Mouse (Mus musculus) lung, adult 18-20 months (tissue): ENCODE measurements around the gene Tmem178.
A peak's percentile ranks its signal among the peaks of the same experiment; 100 is the strongest.

Experiments
- DNase-seq, 2 experiments: peaks; one replicate each; pipeline ENCODE4 v3.0.0; 2022; ENCODE audit warnings: mixed read lengths in 2 of 2

Gene Tmem178

DNA sequence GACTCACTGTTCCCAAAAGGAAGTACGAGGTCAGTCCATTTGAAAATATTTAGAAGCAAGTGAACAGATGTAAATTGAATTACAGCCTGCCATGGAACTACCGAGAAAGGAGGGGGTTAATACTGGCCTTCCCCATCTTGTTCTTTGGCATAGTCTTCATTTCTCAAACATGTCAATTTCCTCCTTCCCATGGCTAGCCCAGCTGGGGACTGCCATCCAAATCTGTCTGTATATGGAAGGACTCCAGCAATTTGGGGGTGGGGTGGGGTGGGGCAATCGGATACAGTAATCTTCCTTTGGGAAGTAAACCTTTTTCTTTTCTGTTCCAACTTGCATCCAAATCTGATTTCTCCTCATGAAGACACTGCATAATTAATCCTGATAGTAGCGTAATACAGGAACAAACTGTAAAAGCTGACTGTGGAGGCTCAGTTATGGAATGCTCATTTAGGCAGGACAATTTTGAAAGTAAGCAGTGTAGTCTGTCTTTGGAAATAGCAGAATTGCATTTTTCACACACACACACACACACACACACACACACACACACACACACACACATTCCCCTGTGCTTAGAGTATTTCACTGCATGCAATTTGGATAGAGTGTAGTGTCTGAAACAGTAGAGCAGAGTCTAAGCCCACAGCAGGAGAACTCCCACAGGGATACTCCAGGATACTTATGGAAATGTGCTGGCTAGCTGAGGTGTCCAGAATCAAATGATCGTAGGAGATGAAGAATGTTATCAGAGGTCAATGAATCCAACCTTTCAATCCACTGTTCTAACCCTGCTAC lies 1.9 kb downstream of the Tmem178 start:
- DNase-seq: no peak

DNA sequence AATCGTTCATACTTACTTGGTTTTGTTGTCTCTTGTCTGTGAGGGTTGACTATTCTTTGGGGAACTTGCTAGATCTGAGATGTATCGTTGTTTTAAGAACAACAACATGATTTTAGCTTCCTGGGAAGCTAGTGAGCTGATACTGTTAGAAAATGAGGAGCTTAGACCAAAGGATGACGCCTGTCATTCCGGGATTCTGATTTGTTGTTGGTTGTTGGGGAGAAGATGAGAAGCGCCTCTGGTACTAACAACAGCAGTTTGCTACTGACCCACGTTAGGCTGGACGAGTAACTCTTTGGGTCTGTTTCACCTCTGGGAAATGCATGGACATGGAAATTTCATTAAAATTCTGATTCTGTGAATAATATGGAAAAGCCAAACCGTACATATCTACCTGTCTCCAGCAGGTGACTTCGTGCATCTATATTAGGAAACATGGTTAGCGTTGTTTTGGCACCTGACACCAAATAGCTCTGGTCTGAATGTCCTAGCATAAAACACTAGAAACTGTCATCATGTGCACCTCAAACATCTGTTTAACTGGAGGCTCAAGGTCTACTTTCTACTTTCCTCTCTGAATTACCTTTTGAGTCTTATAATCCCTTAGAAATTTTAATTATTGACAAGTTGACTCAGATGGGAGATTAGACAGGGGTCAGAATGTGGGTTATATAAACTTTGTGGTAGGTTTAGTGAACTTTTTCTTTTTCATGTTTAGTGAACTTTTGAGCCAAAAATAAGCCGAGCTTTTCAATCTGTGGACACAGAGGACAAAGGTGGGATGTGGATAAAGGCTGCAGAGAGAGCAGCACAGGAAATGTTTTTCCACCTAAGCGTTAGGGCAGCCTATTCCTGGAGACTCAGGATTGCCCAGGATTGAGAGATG lies 2.9 kb downstream of the Tmem178 start:
- no peak for DNase-seq

DNA sequence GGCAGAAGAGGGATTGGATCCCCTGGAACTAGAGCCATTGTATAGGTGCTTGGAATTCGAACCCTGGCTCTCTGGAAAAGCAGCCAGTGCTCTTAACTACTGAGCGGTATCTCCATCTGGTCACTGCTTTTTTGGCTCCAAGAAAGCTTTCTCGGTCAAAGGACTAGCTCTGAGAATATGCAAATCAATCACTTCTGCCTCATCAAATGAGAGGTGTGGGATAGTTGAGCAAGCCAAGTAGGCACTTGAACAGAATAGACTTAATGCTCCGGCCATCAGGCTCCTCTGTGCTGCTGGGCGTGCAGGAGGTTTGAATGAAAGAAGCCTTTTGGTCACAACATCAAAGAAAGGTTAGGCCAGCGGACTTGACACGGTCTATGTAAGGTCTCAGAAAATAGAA lies 5.0 kb downstream of the Tmem178 start:
- DNase-seq: no peak

DNA sequence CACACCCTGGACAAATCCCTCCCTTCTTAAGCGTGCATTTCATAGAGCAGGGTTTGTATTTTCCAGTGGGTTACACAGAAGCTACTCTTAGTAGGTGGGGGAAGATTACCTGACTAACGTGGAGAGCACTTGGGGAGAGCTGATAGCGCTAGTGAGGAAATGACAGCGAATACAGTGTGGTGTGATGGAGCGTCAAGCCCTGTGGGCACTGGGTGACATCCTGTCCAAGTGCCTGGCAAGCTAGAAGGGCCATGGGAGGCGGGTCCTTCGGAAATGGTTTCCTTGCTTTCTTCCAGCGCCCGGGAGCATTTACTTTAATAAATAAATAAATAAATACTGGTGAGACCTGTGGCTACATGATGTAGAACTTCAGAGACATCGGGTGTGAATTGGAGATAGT lies 5.5 kb downstream of the Tmem178 start:
- DNase-seq: no peak

DNA sequence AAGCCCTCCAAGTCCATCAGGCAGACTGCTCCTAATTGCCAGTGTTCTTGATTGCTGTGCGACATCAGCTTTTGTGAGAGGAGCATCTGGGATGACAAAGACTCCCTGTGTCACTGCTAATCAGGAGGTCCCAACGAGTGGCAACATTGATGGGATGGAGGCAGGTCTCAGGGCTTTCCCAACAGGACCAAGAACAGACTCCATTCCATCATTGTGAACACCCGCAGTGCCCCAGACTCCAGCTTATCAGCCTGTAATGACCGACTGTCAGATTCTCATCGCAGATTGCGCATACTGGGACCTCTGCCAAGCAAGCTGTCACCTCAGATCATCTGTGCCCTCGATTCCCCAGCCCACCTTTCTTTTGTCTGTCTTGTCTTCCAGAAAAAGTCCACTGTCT lies 7.9 kb downstream of the Tmem178 start:
- no peak for DNase-seq

DNA sequence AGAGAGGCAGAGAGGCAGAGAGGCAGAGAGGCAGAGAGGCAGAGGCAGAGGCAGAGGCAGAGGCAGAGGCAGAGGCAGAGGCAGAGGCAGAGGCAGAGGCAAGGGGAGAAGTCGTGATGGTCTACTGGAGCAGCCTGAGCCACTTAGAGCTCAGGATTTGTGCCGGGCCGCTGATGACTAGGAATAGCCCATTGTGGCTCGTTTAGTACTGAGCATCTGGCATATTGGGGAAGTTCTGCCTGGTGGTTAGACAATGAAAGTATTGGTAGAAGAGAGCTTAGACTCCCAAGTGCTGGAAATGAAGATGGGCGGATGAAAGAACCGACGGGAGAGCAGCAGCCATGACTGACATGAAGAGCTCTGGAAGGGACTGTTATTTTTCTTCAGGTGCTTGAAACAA lies 11.0 kb downstream of the Tmem178 start:
- DNase-seq: no peak

DNA sequence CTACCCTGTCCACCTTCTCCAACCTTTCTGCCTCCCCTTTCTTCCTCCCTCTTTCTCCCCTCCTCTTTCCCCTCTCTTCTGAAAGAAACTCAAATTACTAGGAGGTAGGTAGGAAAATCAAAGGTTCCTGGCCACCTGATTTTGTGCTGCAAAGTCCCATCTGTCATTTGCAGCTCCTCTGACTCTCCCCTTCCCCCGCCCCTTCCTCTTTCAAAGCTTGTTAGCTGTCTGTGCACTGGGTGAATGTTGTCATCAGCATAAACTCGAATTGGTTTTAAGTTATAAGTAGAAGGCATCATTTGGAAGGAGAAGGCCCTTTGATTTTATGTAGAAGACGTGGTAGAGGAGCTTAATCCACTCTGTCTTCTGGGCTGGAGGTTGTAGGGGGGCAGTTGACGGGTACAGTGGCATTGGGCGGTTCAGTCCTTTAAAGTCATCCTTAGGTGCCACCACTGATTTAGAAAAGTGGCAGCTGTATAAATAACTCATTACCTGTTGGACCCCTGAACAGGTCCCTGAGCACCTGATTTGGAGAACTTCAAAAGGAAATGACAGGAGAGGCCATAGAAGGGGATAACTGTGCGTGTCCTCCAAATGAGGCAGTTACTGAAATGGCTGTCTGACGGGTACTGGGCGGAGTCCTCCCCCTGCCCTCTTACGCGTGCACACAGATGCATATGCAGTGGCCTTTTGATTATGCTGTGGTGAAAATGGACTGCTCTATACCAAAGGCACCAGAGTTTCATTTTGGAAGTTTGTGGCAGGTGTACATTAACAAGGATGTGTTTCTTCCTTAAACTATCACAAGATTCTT lies 11.8 kb downstream of the Tmem178 start:
- no peak for DNase-seq

DNA sequence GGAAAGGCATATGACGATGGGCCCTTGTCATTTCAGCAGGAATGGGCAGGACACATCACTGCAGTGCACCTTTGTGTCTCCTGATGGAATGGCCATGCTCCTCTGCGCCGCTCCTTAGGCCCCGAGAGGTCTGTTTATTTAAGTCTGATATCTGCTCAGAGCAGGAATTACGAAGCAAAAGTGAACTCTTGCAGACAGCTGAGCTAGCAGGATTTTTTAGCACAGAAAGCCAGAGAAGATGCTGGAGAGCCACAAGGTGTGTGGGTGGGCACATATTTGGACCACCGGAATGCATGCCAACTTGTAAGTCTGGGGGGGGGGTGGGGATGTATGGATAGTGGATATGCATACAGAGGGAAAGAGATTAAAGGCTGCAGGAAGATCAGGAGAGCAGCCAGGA lies 13.9 kb downstream of the Tmem178 start:
- no peak for DNase-seq

DNA sequence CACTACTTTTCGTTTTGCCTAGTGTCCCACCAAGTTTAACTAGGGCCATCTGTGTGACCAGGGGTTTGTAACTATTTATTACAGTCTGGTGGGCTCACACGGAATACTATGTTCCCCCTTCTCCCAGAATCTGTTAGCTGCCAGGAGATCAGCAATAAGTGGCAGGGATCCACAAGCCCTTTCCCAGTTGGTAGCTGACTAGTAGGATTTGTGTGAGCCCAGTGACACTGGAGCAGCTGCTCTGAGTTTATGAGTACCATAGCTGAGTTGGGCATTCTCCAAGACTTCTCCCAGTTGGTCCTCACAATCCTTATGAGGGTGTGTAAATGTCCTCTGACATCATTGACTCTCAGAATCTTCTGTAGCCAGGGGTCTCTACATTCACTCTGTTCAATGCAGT lies 15.4 kb downstream of the Tmem178 start:
- no peak for DNase-seq

DNA sequence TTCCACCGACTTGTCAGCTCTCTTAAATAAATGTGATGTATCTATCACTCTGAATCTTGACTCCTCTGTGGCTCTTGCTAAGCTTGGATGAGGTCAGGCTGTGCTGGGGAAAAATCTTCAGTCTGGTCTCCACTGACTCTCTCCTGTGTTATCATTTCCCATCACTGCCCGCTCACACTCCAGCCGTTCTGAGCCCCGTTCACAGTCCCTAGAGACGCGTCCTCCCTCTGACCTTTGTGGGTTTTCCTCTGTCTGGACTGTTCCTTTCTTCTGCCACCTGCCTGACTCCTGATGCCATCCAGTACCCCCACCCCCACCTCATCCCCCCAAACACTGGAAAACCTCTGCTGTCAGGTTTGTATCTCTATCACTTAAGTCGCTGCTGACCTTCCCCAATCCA lies 23.0 kb downstream of the Tmem178 start:
- DNase-seq: no peak

DNA sequence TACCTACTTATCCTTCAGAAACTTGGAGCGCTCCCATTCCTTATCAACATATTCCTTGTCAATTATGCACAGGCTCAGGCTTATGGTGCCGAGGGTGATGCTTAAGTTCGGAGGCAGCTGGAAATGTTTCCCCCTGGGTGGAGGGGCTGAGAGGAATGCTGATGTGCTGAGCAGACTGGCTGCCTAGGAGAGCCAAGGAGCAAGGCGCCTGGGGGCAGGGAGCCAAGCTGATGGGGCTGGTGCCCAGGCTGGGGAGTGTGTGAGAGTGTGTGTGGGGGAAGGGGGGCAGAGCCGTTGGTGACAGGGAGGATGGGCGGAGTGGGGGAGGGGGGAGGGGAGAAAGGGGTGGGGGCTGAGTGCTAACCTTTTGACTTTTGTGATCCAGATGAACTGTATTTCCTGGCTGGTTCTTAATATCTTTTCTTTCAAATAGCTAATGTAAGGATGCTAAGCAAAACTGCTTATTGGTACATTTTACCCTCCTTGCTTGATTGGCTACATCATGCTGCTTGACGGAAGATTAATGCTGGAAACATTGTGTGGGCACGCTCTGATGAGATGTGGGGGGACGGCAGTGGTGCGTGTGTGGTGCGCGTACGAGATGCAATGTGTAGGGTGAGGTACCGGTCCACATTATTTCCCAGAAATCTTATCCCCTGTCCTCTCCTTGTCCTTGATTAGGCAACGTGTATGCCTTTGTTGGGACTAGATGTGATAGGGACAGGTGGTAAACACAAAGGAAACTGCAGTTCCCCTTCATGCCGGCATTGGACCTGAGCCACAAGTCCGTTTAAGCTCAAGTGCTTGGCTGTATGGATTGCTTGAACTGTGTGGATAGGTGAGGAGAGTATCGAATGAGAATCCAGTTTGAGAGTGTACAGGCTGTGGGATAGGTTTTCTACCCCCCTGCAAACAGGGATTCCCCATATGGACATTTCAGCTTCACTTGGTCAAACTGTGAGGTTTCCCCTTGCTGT lies 25.5 kb downstream of the Tmem178 start:
- DNase-seq: peak in 1 of 2 experiments; percentile 20

DNA sequence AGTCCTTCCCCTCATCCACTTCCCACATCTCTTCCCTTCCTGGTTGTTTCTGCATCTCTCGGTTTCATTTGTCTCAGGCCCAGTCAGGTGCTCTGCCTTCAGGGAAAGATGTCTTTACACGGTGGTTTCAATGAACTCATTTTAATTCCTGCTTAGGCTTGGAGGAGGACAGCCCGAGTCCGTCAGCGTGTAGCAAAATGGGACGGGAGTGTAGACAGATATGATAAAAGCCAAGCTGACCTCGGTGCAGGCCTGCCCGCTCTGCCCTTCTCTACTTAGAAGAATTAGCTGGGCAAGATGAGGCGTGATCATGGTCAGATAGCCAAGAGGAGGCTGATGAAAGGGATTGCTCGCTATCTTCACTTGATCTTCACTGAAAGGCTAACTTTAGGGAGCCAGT lies 26.3 kb downstream of the Tmem178 start:
- DNase-seq: no peak

DNA sequence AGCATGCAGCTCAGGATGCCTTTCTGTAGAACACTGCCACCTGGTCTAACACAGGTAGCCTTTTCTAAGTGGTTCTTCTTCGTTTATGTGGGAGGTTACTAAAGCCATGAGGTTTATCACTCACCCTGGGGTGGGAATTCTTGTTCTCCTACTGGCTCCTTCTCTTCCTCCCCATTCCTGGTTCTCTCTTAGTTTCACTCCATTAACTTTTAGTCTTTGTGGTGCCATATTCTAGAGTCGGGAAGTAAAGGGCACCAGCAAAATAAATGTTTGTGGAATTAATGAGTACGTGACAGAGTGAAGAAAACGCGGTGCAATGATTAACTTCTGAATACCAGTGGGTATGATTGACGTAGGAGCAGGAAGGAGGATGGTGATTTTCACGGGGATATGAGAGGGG lies 28.5 kb downstream of the Tmem178 start:
- no peak for DNase-seq

DNA sequence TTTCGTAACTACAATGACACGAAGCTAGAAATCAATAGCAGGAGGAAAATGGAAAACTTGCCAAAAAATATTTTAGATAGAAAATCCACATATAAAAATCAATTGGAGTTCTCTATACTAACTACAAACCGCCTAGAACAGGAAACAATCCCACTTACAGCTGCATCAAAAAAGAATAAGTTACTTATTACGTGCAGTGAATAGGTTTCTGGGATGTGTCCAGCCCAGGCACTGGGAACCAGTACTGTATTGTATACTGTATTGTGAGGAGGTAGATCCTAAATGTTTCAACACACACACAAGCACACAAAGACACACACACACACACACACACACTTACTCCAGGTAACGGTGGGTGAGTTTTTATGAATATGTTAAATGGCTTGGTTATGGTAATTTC lies 32.8 kb downstream of the Tmem178 start:
- no peak for DNase-seq

DNA sequence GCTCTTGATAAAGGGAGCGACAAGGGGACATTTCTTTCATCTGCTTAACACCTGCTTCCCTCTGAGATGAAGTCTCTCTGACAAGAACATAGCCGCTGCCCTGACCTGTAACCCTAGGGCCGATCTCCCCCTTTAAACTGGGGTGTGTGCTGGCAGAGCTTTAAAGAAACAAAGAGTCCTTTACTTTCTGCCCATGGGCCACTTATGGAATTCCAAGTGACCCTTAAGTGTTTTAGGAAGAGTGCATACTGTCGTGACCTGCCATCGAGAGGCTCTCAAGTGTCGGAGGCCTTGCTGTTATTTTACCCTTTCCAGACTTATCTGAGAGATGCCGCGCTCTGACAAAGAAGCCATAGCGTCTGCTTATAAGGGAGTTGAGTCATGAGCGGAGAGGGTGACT lies 35.7 kb downstream of the Tmem178 start:
- DNase-seq: peak; percentile 32 to 48

DNA sequence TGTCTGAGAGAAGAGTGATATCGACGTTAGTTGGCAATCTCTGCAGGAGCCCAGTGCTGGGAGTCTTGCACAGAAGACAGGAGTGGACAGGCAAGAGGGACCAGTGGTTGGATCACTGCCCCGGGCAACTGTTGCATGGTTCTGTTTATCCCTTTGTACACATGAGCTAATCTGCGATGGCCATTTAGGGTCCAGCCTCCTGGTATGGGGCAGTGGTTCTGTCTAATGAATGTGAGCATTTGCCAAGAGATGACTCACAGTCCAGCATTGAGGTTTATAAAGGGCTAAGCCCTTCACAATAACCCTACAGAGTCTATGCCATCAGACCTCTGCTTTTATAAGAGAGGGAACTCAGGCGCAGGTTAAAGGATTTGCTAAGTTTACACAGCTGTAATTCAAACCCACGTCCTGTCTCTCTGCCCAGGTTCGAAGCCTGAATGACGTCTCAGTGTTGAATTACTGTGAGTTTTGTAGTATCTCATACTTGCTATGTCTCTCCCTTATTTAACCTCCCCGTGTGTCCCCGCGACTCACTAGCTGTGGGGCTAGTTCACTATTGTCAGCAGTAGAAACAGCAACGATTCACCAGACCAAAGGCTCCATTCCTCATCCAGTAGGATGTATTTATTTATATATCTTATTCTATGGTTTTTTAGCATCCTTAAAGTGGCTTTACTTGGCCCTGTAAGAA lies 37.4 kb downstream of the Tmem178 start:
- DNase-seq: no peak

DNA sequence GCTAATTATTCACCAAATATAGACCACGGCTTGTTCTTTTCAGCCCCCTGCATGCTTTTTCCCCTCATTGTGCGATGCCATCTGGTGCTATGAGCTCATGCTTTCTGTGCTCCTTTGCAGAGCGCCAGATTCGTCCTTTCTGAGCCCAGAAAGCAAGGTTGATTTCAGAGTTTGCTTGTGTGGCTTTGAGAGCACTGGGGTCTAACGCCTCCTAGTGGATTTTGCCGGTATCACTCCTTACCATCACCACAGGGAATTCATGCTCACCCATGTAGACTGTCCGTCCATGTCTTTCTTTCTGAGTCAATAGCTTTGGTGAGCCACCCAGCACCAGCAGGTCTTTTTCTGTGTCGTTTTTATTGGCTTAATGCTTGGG lies 38.0 kb downstream of the Tmem178 start:
- DNase-seq: peak; percentile 56 to 73

DNA sequence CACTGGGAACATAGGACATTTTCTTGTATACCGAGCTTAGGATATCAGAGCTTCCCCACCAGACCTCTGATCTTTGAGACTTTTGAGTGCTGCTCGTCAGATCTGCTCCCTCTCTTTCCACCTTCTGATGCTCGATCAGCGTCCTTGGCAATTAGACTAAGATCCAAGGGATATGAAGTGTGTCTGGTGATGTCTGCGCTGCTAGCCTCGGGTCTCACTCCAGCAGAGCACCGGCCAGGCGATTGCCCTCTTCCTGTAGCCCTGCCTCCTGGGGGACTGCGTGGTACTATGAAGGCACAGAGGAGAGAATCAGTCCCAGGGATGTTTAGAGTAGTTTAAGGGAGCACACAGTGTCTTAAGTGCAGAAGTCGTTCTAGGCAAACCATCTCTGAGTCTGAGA lies 38.5 kb downstream of the Tmem178 start:
- no peak for DNase-seq

DNA sequence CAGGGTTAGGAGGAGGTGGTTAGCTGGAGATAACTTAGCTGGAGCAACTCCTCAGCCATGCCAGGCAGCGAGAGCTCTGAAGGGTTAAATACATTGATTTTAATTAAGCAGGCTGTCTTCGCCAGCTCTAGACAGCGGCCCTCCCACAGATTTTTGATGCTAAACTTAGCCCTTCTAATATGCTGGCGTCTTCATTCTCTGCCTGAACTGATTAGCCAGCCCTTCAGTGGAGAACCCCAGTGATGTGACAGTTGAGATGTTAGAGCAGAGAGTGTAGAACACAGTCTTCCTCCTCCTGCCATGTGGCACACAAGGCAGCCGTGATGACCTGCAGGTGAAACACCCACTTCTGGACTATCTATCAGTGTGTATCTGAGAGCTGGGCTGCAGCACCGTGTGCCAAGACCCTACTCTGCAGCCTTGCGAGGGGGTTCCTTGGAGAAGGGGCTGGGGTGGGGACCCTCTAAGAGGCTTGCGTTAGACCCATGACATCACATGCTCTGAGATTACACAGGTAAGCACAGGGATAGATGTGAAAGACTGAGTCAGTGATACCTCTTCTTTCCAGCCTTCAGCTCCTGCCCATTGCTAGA lies 47.2 kb downstream of the Tmem178 start:
- DNase-seq: no peak

DNA sequence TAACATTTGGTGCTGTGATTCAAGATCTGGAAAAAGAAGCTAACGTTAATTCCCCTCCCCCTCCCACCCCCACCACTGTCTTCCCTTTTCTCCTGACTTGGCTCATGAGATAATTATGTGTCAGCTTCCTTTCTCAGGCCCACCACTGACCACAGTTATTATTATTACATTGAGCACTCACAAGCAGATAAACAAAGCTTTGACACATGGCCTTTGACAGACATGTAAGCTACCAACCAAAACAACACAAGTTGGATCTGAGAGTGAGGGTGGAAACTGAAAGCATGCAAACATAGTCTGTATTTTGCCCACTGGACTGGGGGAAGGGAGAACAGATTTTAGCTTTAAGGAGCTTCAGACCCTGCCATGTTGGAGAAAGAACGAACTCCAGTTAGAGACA lies 52.8 kb downstream of the Tmem178 start:
- DNase-seq: no peak

DNA sequence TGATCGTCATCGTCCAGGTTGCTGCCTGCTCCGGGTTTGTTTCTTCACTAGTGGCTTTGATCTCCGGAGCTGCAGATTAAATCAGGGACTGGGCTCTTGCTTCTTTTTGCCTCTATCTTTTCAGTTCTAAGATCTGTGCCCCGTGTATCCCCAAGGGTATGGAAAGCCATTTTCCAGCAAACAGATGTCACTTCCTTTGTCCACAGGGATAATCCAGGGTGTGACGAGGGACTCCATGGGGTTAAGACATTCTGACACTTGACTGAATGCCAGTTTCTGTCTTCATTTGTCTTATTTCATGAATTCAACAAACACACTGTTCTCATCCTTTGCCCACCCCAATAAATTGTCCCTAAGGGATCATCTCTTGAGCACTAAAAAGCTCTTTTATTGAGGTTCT lies 54.5 kb downstream of the Tmem178 start:
- no peak for DNase-seq
